Mouse (Mus musculus) heart, embryonic 14.5 days (tissue): Measurements from ENCODE around the gene Gng2. TPM values are rescaled to one million over a fixed set of nuclear protein-coding genes. Genes with fewer than 3 reads are reported as not detected.
"Not testable (repeated sequence)": the region's sequence is repeated elsewhere in the genome, so short reads cannot be mapped to it uniquely, and the experiment has no call there.

ENCODE experiments used
- ATAC-seq: fragments of 200-750 bp; cut with Nextera tagmentation; 2 replicates; pipeline ENCODE4 v1.8.0; 2017; ENCODE audit warnings: low read depth, moderate TSS enrichment; ENCODE audit not compliant: insufficient number of reproducible peaks, insufficient read depth, low FRiP score
- H3K27ac ChIP-seq, 2 experiments: fragments of 200-500 bp in 1 of 2; fragments of 300-500 bp in 1 of 2; sonication (generic) in 1 of 2; replicated peaks in 1 of 2; 2 replicates each; pipeline ENCODE4 v1.5.1; 2012 to 2014; ENCODE audit warnings: low read depth in 2 of 2, low read length in 2 of 2, control low read depth in 1 of 2, mild to moderate bottlenecking in 1 of 2, mixed read lengths in 1 of 2; ENCODE audit not compliant: control insufficient read depth in 1 of 2, insufficient read depth in 1 of 2
- H3K27me3 ChIP-seq: fragments of 300-500 bp; sonication (generic); 2 replicates; pipeline ENCODE4 v1.6.1; 2014; ENCODE audit warnings: mild to moderate bottlenecking, low read length, control low read depth; ENCODE audit not compliant: control insufficient read depth, insufficient read depth
- H3K36me3 ChIP-seq: fragments of 300-500 bp; sonication (generic); 2 replicates; pipeline ENCODE4 v1.6.1; 2014; ENCODE audit warnings: mild to moderate bottlenecking, control low read depth, low read length, mixed read lengths; ENCODE audit not compliant: control insufficient read depth, insufficient read depth
- H3K4me1 ChIP-seq, 2 experiments: fragments of 200-500 bp in 1 of 2; fragments of 300-500 bp in 1 of 2; sonication (generic) in 1 of 2; 2 replicates each; pipeline ENCODE4 v1.6.1; 2012 to 2014; ENCODE audit warnings: low read length in 2 of 2, control low read depth in 1 of 2, mixed read lengths in 1 of 2; ENCODE audit not compliant: control insufficient read depth in 2 of 2, insufficient read depth in 2 of 2
- H3K4me2 ChIP-seq: fragments of 300-500 bp; sonication (generic); 2 replicates; pipeline ENCODE4 v1.6.1; 2014; ENCODE audit warnings: mild to moderate bottlenecking, low read length
- H3K4me3 ChIP-seq, 2 experiments: fragments of 200-500 bp in 1 of 2; fragments of 300-500 bp in 1 of 2; sonication (generic) in 1 of 2; 2 replicates each; pipeline ENCODE4 v1.5.1; 2012 to 2014; ENCODE audit warnings: low read length in 2 of 2, mild to moderate bottlenecking in 2 of 2, control low read depth in 1 of 2, low read depth in 1 of 2, moderate library complexity in 1 of 2; ENCODE audit not compliant: control insufficient read depth in 1 of 2, insufficient read depth in 1 of 2
- H3K9ac ChIP-seq: fragments of 300-500 bp; sonication (generic); 2 replicates; pipeline ENCODE4 v1.6.1; 2014; ENCODE audit warnings: mild to moderate bottlenecking, low read length
- H3K9me3 ChIP-seq: fragments of 300-500 bp; sonication (generic); 2 replicates; pipeline ENCODE4 v1.6.1; 2016; ENCODE audit warnings: low read length, control low read depth; ENCODE audit not compliant: control insufficient read depth
- WGBS: fragments of 180-500 bp; shearing (Covaris S2); extraction: QIAGEN DNeasy Blood & Tissue Kit; methylation state at CpG from one replicate; pipeline ENCODE4 v1.1.7; 2014; 5-methylcytosine and 5-hydroxymethylcytosine counted together
- polyA plus RNA-seq: library from polyadenylated mRNA; unstranded; fragments of >200 nt; fragmentation: Nextera tagmentation; extraction: Ambion mirVana; gene quantifications from 2 replicates; pipeline ENCODE4 v1.2.1, GENCODE M21; 2014

The Gng2 gene
- polyA plus RNA-seq, 1 experiment from 2014 or later: 59.3 TPM

DNA sequence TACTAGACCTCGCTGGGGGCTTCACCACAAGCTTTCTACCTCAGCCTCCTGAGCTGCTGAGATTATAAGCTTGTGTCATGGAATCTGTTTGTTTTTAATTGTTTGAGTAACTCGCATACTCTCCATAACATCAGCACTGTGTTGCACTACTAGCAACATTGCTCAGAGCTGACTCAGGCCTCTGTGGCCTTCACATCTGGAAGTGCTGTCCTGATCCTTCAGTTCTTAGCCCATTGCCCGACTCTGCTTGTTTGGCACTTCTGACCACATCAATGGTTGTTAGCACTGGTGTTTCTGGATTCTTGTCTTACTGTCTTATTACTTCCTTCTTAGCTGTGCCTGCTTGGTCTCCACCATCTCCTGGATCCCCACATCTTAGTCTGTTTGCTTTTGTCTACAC, 64.5 kb downstream of the Gng2 start:
- Histone ChIP-seq H3K4me3 (no peak overlapping the region), H3K36me3 (peaks cover 5% of the 10 kb centered on the region; the same call in 1 of the 2 replicates), H3K4me2 (no peak overlapping the region), H3K27ac (no peak overlapping the region), H3K9ac (no peak overlapping the region), H3K4me1 (no peaks in the 10 kb centered on the region; a peak in 1 of 4 replicates), H3K27me3 (no peaks in the 10 kb centered on the region), H3K9me3 (no peaks in the 10 kb centered on the region)
- ATAC-seq: no peak
- WGBS: 71% methylated on average over 3 of the region's 3 CpGs

DNA sequence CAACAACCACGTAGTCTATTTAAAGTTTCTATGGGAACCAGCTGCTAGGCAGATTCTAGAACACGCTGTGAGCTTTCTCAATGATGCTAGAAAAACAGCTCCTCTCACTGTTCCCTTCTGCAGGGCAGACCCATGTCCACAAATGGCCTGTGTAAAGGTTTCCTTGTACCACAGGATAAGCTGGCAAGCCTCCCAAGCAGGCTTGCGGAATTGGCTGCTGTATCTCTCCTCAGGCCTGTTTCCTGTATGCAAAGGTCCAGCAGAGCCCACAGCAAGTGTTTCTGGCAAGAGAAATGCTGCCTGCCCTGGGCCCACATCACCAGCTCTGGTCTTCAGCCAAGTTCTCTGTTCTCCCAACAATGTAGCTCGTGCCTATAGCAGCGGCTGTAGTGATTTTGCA, 71.8 kb downstream of the Gng2 start:
- WGBS: 17% methylated on average over 5 of the region's 5 CpGs
- no peak overlapping the region for H3K9ac ChIP-seq
- no peak overlapping the region for H3K4me3 ChIP-seq
- H3K4me2 ChIP-seq: no peak overlapping the region
- peaks cover 7 to 20% of the 10 kb centered on the region in 2 experiments for H3K4me1 ChIP-seq
- peak overlapping the region; percentile 42 to 55; a peak in 3 of 4 replicates for H3K27ac ChIP-seq
- no peaks in the 10 kb centered on the region for H3K9me3 ChIP-seq
- H3K36me3 ChIP-seq: no peaks in the 10 kb centered on the region
- no peaks in the 10 kb centered on the region for H3K27me3 ChIP-seq
- ATAC-seq: peak; percentile 85

DNA sequence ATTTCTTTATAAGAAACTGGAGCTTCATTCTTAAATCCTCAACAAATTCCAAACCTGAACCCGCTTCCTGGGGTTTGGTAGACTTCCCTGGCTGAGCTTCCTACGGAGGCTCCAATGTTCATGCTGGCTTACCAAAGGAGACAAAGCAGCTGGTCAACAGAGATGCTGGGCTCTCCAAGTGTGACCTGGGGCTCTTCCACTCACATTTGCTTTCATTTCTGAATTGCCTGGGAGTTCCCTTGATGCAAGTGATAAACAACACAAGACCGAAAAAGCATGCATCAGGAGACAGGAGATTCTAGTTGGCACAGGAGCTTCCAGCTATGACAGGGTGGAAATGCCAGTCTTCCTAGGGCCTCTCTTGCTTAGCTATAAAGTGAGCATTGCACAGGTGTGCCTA, 72.6 kb downstream of the Gng2 start:
- peak overlapping the region in 1 of 2 experiments; percentile 42; a peak in 1 of 4 replicates for H3K27ac ChIP-seq
- peaks cover 7 to 20% of the 10 kb centered on the region in 2 experiments for H3K4me1 ChIP-seq
- no peaks in the 10 kb centered on the region for H3K36me3 ChIP-seq
- no peak overlapping the region for H3K4me2 ChIP-seq
- 79% methylated on average over 3 of the region's 3 CpGs for WGBS
- no peaks in the 10 kb centered on the region for H3K9me3 ChIP-seq
- no peaks in the 10 kb centered on the region for H3K27me3 ChIP-seq
- ATAC-seq: no peak
- H3K4me3 ChIP-seq: no peak overlapping the region
- no peak overlapping the region for H3K9ac ChIP-seq

DNA sequence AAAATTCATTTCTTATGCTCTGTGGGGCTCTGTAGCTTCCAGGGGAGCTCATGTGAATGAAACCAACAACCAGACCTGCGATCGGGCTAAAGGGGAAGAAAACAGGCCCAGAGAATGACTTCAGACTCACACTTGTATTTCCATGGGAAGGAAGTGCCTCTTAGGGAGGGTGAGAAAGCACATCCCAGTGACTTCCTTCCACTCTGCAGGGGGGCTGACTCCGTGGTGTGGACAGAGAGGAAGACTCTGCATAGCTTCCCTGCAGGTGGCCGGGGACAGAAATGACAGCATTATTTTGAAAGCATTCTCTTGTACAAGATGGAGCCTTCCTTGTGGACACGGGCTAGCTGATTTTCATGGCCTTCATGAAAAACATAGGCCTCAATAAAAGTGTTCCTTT, 73.4 kb downstream of the Gng2 start:
- Histone ChIP-seq H3K27me3 (no peaks in the 10 kb centered on the region), H3K36me3 (no peaks in the 10 kb centered on the region), H3K4me1 (peaks cover 7 to 20% of the 10 kb centered on the region in 2 experiments), H3K9me3 (no peaks in the 10 kb centered on the region), H3K4me3 (no peak overlapping the region), H3K9ac (no peak overlapping the region), H3K27ac (no peak overlapping the region), H3K4me2 (no peak overlapping the region)
- ATAC-seq: no peak
- WGBS: 57% methylated on average over 5 of the region's 5 CpGs

DNA sequence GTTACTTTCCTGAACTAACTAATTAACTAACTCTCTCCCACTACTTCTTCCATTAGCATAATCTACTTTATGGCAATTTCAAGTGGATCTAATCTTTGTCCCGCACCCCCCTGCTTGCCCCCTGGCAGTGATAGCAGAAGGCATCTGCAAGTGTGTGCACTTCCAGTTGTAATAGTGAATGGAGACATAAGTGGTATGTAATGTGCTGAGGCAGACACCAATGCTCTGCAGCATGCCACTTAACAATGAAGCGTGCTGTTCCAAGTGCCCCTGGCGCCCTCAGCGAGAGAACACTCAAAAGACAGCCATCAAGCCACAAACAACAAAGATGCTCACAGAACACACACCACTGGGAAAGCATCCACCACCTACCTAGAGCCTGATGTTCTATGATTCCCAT, 76.9 kb downstream of the Gng2 start:
- Histone ChIP-seq H3K9me3 (no peaks in the 10 kb centered on the region), H3K4me3 (no peak overlapping the region), H3K9ac (no peak overlapping the region), H3K36me3 (no peaks in the 10 kb centered on the region), H3K4me2 (no peak overlapping the region), H3K27me3 (no peaks in the 10 kb centered on the region), H3K4me1 (peaks cover 7 to 8% of the 10 kb centered on the region in 2 experiments), H3K27ac (no peak overlapping the region)
- no peak for ATAC-seq
- whole genome bisulfite sequencing: 57% methylated on average over 4 of the region's 4 CpGs

DNA sequence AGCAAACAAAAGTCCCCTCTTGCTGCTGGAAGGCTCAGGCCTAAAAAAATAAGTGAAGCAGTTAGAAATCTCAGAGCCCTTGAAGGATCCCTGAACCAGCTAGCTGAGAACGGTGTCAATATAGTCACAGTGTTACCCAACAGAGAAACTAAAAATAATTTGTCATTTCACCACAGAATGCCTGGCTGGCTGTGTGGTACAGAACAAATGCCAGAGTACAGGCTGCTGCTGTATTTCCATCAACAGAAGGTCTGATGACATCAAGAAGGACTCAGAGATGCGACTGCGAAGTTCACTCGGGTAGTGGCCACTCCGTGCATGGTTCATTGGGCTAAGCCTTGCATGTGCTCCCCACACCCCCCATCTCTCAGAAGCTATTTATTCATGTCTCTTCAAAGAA, 89.9 kb downstream of the Gng2 start:
- no peak overlapping the region for H3K9ac ChIP-seq
- H3K36me3 ChIP-seq: 0 out of 2 replicates have a peak, but pooled peaks cover 16% of the 10 kb centered on the region
- no peaks in the 10 kb centered on the region for H3K27me3 ChIP-seq
- no peak overlapping the region for H3K27ac ChIP-seq
- no peaks in the 10 kb centered on the region for H3K9me3 ChIP-seq
- no peak for ATAC-seq
- H3K4me1 ChIP-seq: peaks cover 0 to 2% of the 10 kb centered on the region in 2 experiments; a peak in 1 of 4 replicates
- WGBS: 61% methylated on average over 5 of the region's 5 CpGs
- H3K4me3 ChIP-seq: no peak overlapping the region
- no peak overlapping the region for H3K4me2 ChIP-seq

DNA sequence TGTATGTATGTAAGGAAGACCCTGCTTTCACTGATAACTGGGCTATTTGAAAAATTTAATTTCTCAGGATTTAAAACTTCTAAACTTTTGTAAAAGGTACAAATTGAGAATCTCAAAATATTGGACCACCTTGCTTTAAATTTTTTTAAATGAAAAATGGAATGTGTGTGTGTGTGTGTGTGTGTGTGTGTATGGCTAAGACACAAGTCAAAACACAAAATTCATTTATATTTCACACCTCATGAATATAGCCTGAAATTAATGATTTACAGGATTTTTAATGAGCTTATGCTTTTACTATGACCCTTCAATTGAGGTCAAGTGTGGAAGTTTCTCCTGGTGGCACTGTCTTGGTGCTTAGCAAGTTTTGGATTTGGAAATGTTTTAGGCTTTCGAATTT, 93.0 kb downstream of the Gng2 start:
- not testable (repeated sequence) for H3K4me2 ChIP-seq, H3K27ac ChIP-seq, H3K9ac ChIP-seq, H3K36me3 ChIP-seq, H3K27me3 ChIP-seq, H3K4me3 ChIP-seq, ATAC-seq, H3K4me1 ChIP-seq, H3K9me3 ChIP-seq
- 91% methylated on average over 1 of the region's 1 CpGs for WGBS

DNA sequence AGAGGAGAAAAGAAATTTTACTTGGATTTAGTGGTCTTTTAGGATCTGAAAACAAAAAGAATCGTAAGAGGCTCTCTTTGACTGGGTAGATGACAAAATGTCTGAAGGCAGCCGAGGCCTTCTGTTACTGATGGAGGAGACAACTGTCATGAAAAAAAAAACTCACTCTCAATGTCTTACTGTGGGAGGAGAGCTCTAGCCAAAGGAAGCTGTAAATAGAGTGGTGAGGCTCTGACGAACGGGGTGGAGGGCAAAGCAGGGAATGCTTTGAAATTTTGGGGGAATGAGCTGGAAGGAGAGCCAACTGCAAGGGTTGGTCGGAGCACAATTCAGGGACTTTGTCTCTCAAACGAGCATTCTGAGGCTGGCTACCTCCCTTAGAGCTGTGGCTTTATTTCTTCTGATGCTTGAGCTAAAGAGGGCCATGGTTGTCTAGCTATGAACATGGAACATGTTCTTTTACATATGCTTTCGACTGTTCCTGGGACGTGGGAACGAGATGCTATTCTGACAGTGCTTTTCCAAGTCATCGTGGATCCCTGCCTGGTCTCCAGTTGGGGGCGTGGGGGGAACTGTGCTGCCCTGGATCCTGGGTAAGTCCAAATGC, 103.1 kb downstream of the Gng2 start:
- no peak for ATAC-seq
- Histone ChIP-seq H3K27me3 (no peaks in the 10 kb centered on the region), H3K36me3 (0 out of 2 replicates have a peak, but pooled peaks cover 13% of the 10 kb centered on the region), H3K4me2 (no peak overlapping the region), H3K27ac (no peak overlapping the region), H3K4me3 (no peak overlapping the region), H3K9me3 (no peaks in the 10 kb centered on the region), H3K4me1 (no peaks in the 10 kb centered on the region), H3K9ac (no peak overlapping the region)
- WGBS: 75% methylated on average over 11 of the region's 11 CpGs
